Mouse (Mus musculus): ENCODE data around the gene Kcnq1. TPM values are rescaled to one million over a fixed set of nuclear protein-coding genes. Genes with fewer than 3 reads are reported as not detected.

Gene Kcnq1
- total and polyA plus RNA-seq, 3 experiments = 0.63 to 0.96 TPM; not detected in 1

DNA sequence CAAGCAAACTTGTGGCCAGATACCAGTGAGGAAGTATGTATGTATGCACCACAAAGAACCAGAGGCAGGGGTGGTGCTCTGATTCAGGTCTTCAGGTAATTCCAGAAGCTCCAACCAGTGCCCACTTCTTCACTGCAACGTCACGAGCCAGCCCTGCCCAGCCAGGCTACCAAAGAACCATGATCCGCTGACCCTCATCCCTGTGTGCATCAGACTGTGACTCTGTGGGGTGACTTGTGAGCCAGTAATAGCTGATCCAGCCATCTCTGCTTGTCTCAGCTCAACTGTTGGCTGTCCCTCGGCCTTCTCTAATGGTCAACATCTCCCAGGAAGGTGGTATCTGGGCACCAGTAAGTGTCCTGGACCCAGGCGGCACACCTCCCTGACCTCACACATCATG is 197.4 kb downstream of the Kcnq1 start:
- no peaks in the 10 kb centered on the region for H3K9me3 ChIP-seq (replicated peaks; ENCODE audit: insufficient read depth, low read length)
- H3K36me3 ChIP-seq (ENCODE audit: control insufficient read depth in 1 of 2, insufficient read depth in 2 of 2, low read length in 2 of 2) = no peaks in the 10 kb centered on the region
- no peak overlapping the region for H3K27ac ChIP-seq (ENCODE audit: control insufficient read depth, low read depth, low read length)
- no peak overlapping the region for H3K4me3 ChIP-seq (ENCODE audit: control insufficient read depth in 1 of 2, insufficient read depth in 1 of 2, low read depth in 2 of 2, low read length in 2 of 2)
- DNase-seq (ENCODE audit: low read depth, low spot score) = no peak
- no peaks in the 10 kb centered on the region for H3K79me2 ChIP-seq (ENCODE audit: control insufficient read depth, insufficient read depth, low read length, poor library complexity)
- H3K27me3 ChIP-seq (ENCODE audit: control insufficient read depth in 1 of 2, insufficient read depth in 2 of 2, low read length in 2 of 2) = no peaks in the 10 kb centered on the region
- no peak for TF ChIP-seq CHD2 (IDR thresholded peaks at IDR 0.05; ENCODE audit: low read length)
- TF ChIP-seq MXI1 (IDR thresholded peaks at IDR 0.05; ENCODE audit: low read depth, low read length) = no peak
- no peak for TF ChIP-seq RAD21 (IDR thresholded peaks at IDR 0.05; ENCODE audit: low read depth, low read length)
- no peak for TF ChIP-seq ZMIZ1 (IDR thresholded peaks at IDR 0.05; ENCODE audit: low read depth, low read length)
- no peak for TF ChIP-seq MAZ (IDR thresholded peaks at IDR 0.05; ENCODE audit: low read depth, low read length)
- TF ChIP-seq MYC (IDR thresholded peaks at IDR 0.05; ENCODE audit: low read depth, low read length) = no peak
- no peak for TF ChIP-seq BHLHE40 (IDR thresholded peaks at IDR 0.05; ENCODE audit: borderline replicate concordance, low read depth, low read length)
- no peak for TF ChIP-seq GABPA (IDR thresholded peaks at IDR 0.05; ENCODE audit: low read depth, low read length)
- no peak for TF ChIP-seq POLR2AphosphoS5 (IDR thresholded peaks at IDR 0.05; ENCODE audit: borderline replicate concordance, low read depth, low read length)
- TF ChIP-seq TAL1 (IDR thresholded peaks at IDR 0.05; ENCODE audit: low read length) = no peak
- no peaks in the 10 kb centered on the region for H3K4me1 ChIP-seq (ENCODE audit: control insufficient read depth in 1 of 2, insufficient read depth in 2 of 2, low read length in 2 of 2)
- H3K9ac ChIP-seq (ENCODE audit: control insufficient read depth, low read depth, low read length, poor library complexity, severe bottlenecking) = no peak overlapping the region

DNA sequence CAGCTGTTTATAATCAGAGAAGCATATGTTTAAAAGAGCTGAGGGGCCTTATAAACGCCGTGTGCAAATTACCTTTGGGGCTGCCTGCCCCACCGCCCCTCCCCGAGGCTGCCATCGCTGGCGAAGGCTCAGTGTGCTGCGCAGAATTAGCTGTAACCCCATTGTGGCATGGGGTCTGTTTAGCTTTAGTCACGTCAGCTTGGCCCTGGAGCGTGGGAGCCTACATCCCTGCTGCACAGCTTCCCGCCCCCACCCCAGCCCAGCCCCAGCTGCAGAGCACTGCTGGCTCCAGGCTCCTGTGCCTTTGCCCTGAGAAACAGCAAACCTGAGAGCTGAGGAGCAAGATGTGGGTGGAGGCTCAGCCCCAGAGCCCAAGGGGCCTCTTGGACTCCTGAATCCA is 199.6 kb downstream of the Kcnq1 start:
- TF ChIP-seq USF2 (IDR thresholded peaks at IDR 0.05; ENCODE audit: borderline replicate concordance in 1 of 2, insufficient read depth in 1 of 2, low read depth in 1 of 2, low read length in 2 of 2) = no peak
- TF ChIP-seq HCFC1 (IDR thresholded peaks at IDR 0.05; ENCODE audit: low read depth, low read length) = no peak
- no peak for TF ChIP-seq TBP (IDR thresholded peaks at IDR 0.05; ENCODE audit: low read depth, low read length)
- TF ChIP-seq CTCF (IDR thresholded peaks at IDR 0.05 in 2 of 3, conservative IDR thresholded peaks at IDR 0.05 in 1 of 3; ENCODE audit: control insufficient read depth in 1 of 3, insufficient read depth in 1 of 3, low read depth in 2 of 3, low read length in 3 of 3, poor library complexity in 1 of 3, severe bottlenecking in 1 of 3) = no peak
- no peak for TF ChIP-seq ZC3H11A (IDR thresholded peaks at IDR 0.05; ENCODE audit: low read depth, low read length)
- no peak for TF ChIP-seq MAX (IDR thresholded peaks at IDR 0.05; ENCODE audit: low read length)
- no peak for TF ChIP-seq POLR2A (IDR thresholded peaks at IDR 0.05; ENCODE audit: control insufficient read depth in 1 of 2, insufficient read depth in 1 of 2, low read depth in 1 of 2, low read length in 2 of 2, poor library complexity in 1 of 2)
- TF ChIP-seq UBTF (IDR thresholded peaks at IDR 0.05; ENCODE audit: borderline replicate concordance, insufficient read depth, low read depth, low read length) = no peak
- TF ChIP-seq MXI1 (IDR thresholded peaks at IDR 0.05; ENCODE audit: low read depth, low read length) = no peak
- TF ChIP-seq POLR2AphosphoS5 (IDR thresholded peaks at IDR 0.05; ENCODE audit: borderline replicate concordance, low read depth, low read length) = no peak
- TF ChIP-seq CHD1 (IDR thresholded peaks at IDR 0.05; ENCODE audit: low read depth, low read length) = no peak
- no peak for TF ChIP-seq JUND (IDR thresholded peaks at IDR 0.05; ENCODE audit: low read depth, low read length)
- TF ChIP-seq E2F4 (IDR thresholded peaks at IDR 0.05; ENCODE audit: borderline replicate concordance, low read depth, low read length) = no peak
- no peak for TF ChIP-seq MYB (IDR thresholded peaks at IDR 0.05; ENCODE audit: low read depth, low read length)
- TF ChIP-seq ZKSCAN1 (IDR thresholded peaks at IDR 0.05; ENCODE audit: low read depth, low read length) = no peak
- TF ChIP-seq RCOR1 (IDR thresholded peaks at IDR 0.05; ENCODE audit: low read depth, low read length) = no peak
- no peak for TF ChIP-seq RAD21 (IDR thresholded peaks at IDR 0.05; ENCODE audit: low read depth, low read length)
- no peak for TF ChIP-seq NRF1 (IDR thresholded peaks at IDR 0.05; ENCODE audit: insufficient read depth, low read depth, low read length, poor library complexity, severe bottlenecking)
- no peak overlapping the region for H3K4me3 ChIP-seq (ENCODE audit: control insufficient read depth in 1 of 2, insufficient read depth in 1 of 2, low read depth in 2 of 2, low read length in 2 of 2)
- no peaks in the 10 kb centered on the region for H3K36me3 ChIP-seq (ENCODE audit: control insufficient read depth in 1 of 2, insufficient read depth in 2 of 2, low read length in 2 of 2)
- H3K9ac ChIP-seq (ENCODE audit: control insufficient read depth, low read depth, low read length, poor library complexity, severe bottlenecking) = no peak overlapping the region
- no peak overlapping the region for H3K27ac ChIP-seq (ENCODE audit: control insufficient read depth, low read depth, low read length)
- no peak for DNase-seq (ENCODE audit: low read depth, low spot score)
- H3K9me3 ChIP-seq (replicated peaks; ENCODE audit: insufficient read depth, low read length) = no peaks in the 10 kb centered on the region
- H3K27me3 ChIP-seq (ENCODE audit: control insufficient read depth in 1 of 2, insufficient read depth in 2 of 2, low read length in 2 of 2) = no peaks in the 10 kb centered on the region
- no peaks in the 10 kb centered on the region for H3K79me2 ChIP-seq (ENCODE audit: control insufficient read depth, insufficient read depth, low read length, poor library complexity)
- H3K4me1 ChIP-seq (ENCODE audit: control insufficient read depth in 1 of 2, insufficient read depth in 2 of 2, low read length in 2 of 2) = no peaks in the 10 kb centered on the region

Data from MEL (cell line).